Mouse (Mus musculus) lung, postnatal 0 days (tissue): ENCODE data around the gene Efnb1.

Experiments used
- CTCF ChIP-seq: IDR thresholded peaks from 2 replicates; pipeline ENCODE4 v1.5.1; 2016; ENCODE audit warnings: antibody characterized with exemption, mild to moderate bottlenecking
- EP300 ChIP-seq: IDR thresholded peaks from 2 replicates; pipeline ENCODE4 v1.6.1; 2016; ENCODE audit warnings: antibody characterized with exemption, mild to moderate bottlenecking, control low read depth

GRCm38 (mm10) chrX:99150712-99151111 is 14.8 kb downstream of the Efnb1 start:
- TF ChIP-seq CTCF (no peak), EP300 (no peak)
